Mouse (Mus musculus) MEL (cell line): ENCODE measurements around the gene 5830411N06Rik.
A peak's percentile ranks its signal among the peaks of the same experiment; 100 is the strongest.

Experiments
- CHD1 ChIP-seq: IDR thresholded peaks from 2 replicates; pipeline ENCODE4 v1.6.1; 2012; ENCODE audit warnings: low read depth, mild to moderate bottlenecking, inconsistent platforms, low read length, improper control_type of control experiment
- CTCF ChIP-seq, 3 experiments: IDR thresholded peaks in 2 of 3; conservative IDR thresholded peaks in 1 of 3; 2 replicates each; pipeline ENCODE4 v1.5.1; 2011 to 2012; ENCODE audit warnings: low read length in 3 of 3, low read depth in 2 of 3, mild to moderate bottlenecking in 2 of 3, improper control_type of control experiment in 1 of 3, inconsistent platforms in 1 of 3, mixed read lengths in 1 of 3, moderate library complexity in 1 of 3; ENCODE audit not compliant: control insufficient read depth in 1 of 3, insufficient read depth in 1 of 3, poor library complexity in 1 of 3, severe bottlenecking in 1 of 3
- EP300 ChIP-seq, 2 experiments: IDR thresholded peaks; 2 replicates each; pipeline ENCODE4 v1.6.1; 2011; ENCODE audit warnings: improper control_type of control experiment in 2 of 2, low read length in 2 of 2, low read depth in 1 of 2, mild to moderate bottlenecking in 1 of 2
- ETS1 ChIP-seq: IDR thresholded peaks from 2 replicates; pipeline ENCODE4 v1.6.1; 2012; ENCODE audit warnings: low read depth, mild to moderate bottlenecking, inconsistent platforms, low read length, improper control_type of control experiment, moderate library complexity
- MAFK ChIP-seq: IDR thresholded peaks from 2 replicates; pipeline ENCODE4 v1.6.1; 2011; ENCODE audit warnings: low read depth, mild to moderate bottlenecking, low read length, improper control_type of control experiment, borderline replicate concordance
- MAZ ChIP-seq: IDR thresholded peaks from 2 replicates; pipeline ENCODE4 v1.6.1; 2012; ENCODE audit warnings: low read depth, mild to moderate bottlenecking, inconsistent platforms, low read length, improper control_type of control experiment
- POLR2A ChIP-seq, 2 experiments: IDR thresholded peaks; 2 replicates each; pipeline ENCODE4 v1.6.1; 2011 to 2012; ENCODE audit warnings: low read length in 2 of 2, mild to moderate bottlenecking in 2 of 2, control low read depth in 1 of 2, improper control_type of control experiment in 1 of 2, low read depth in 1 of 2, moderate library complexity in 1 of 2; ENCODE audit not compliant: control insufficient read depth in 1 of 2, insufficient read depth in 1 of 2, poor library complexity in 1 of 2
- TCF12 ChIP-seq: IDR thresholded peaks from 2 replicates; pipeline ENCODE4 v1.6.1; 2014; ENCODE audit warnings: low read depth, mild to moderate bottlenecking, inconsistent platforms, low read length, improper control_type of control experiment, moderate library complexity
- ZMIZ1 ChIP-seq: IDR thresholded peaks from 2 replicates; pipeline ENCODE4 v1.6.1; 2012; ENCODE audit warnings: low read depth, mild to moderate bottlenecking, inconsistent platforms, low read length, improper control_type of control experiment, moderate library complexity
- ZNF384 ChIP-seq: IDR thresholded peaks from 2 replicates; pipeline ENCODE4 v1.6.1; 2012; ENCODE audit warnings: low read depth, mild to moderate bottlenecking, inconsistent platforms, low read length, improper control_type of control experiment

GRCm38 (mm10) chr7:140253780-140254299 is 6.8 kb downstream of the 5830411N06Rik start:
- no peak for TF ChIP-seq MAFK
- no peak for TF ChIP-seq CTCF (IDR thresholded peaks at IDR 0.05 in 2 of 3, conservative IDR thresholded peaks at IDR 0.05 in 1 of 3; ENCODE audit: control insufficient read depth in 1 of 3, insufficient read depth in 1 of 3, low read depth in 2 of 3, low read length in 3 of 3, poor library complexity in 1 of 3, severe bottlenecking in 1 of 3)
- peak; percentile 96 for TF ChIP-seq ZNF384
- no peak for TF ChIP-seq MAZ
- no peak for TF ChIP-seq CHD1
- no peak for TF ChIP-seq ZMIZ1
- TF ChIP-seq ETS1, result no peak
- peak; percentile 12 to 17; a peak in 1 of 4 replicates for TF ChIP-seq EP300 (IDR thresholded peaks at IDR 0.05; ENCODE audit: low read depth in 1 of 2, low read length in 2 of 2)
- no peak for TF ChIP-seq TCF12
- no peak for TF ChIP-seq POLR2A (IDR thresholded peaks at IDR 0.05; ENCODE audit: control insufficient read depth in 1 of 2, insufficient read depth in 1 of 2, low read depth in 1 of 2, low read length in 2 of 2, poor library complexity in 1 of 2)
